Mouse (Mus musculus) ZHBTc4 (cell line): ENCODE results near the gene Mapk8ip2.

ENCODE experiments used
- DNase-seq: peaks from one replicate; pipeline ENCODE4 v3.0.0-alpha.2; 2011; ENCODE audit warnings: low read depth, low spot score

Mapk8ip2 gene

DNA sequence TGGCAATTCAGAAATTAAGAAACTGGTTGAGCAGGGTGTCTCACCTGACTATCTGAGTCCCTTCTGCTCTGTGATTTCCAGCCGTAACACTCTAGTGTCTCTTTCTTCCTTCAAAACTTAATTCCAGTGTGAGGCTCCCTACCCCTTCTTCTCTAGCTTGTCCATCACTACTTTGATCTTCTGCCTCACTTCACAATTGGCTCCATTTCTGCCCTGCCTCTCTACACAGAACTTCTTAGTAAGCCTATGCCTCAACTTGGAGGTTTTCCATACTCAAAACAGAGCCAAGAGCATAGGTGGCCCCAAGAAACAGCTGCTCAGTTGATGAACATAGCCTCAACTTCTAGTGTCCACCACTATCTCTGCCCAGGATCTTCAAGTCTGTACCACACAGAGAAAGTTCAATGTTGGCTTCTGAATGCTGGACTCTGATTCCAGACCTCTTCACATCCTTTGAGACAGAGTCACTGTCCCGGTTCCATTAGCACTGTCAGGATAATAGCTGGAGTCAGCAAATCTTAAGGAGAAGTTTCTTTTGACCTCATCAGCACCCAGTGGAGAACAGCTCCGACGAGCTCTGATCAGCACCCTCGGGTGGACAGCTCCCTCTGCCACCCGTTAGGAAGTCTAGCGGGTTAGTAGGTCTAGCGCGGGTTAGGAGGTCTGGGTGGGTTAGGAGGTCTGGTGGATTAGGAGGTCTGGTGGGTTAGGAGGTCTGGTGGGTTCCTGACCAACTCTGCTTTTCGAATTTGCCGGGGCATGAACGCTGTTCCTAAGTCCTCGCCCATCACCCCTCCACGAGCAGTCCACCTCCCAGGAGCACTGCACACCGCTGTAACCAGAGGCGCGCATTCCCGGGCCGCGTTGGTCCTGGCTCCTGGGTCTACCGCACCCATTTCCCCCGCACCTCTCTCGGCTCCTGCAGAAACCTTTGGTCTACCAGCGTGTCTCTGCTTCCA is 528 bp upstream of the Mapk8ip2 start:
- DNase-seq: peak; percentile 89

DNA sequence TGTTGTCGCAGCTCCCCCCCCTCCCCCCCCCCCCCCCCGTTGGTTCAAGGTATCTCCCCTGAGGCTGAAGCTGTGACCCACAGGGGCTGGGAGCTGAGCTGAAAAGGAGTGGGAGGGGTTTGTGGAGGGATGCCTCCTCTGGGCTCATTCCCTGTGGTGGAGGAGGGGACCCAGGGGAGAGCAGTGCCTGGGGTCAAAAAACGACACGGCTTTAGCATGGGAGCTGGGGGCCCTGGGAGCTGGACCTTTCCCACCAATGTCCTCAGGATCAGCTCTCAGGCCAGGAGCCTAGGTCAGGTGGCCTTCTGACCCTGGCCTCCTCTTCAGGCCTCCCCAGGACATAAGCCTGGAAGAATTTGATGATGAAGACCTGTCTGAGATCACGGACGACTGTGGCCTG is 1.1 kb downstream of the Mapk8ip2 start:
- peak; percentile 30 for DNase-seq

DNA sequence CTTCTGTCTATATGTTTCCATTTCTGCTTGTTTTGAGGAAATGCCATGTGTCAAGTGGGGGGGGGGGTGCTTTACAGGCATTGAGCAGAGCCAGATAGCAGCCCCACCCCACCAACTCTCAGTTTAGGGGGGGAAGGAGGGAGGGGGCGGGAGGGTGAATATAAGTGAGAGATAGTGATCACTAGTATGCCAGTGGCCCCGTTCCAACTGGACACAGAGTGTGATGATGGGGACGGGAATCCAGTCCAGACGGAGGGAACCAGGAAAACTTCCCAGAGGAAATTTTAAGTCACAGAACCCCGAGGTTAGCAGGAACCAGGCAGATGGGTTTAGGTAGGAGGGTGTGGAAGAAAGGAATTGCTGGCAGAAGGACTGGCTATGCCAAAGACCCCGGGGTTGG is 1.9 kb downstream of the Mapk8ip2 start:
- DNase-seq: no peak

DNA sequence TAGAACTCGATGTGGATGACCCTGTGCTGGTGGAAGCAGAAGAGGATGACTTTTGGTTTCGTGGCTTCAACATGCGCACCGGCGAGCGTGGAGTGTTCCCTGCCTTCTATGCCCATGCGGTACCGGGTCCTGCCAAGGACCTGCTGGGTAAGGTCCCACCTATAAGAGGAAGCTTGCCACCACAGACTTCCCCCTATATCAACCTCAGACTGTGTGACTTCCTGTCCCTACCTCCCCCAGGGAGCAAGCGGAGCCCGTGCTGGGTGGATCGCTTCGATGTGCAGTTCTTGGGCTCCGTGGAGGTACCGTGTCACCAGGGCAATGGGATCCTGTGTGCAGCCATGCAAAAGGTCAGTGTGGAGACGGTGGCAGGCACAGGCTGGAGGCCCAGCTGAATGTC is 5.2 kb downstream of the Mapk8ip2 start:
- no peak for DNase-seq

DNA sequence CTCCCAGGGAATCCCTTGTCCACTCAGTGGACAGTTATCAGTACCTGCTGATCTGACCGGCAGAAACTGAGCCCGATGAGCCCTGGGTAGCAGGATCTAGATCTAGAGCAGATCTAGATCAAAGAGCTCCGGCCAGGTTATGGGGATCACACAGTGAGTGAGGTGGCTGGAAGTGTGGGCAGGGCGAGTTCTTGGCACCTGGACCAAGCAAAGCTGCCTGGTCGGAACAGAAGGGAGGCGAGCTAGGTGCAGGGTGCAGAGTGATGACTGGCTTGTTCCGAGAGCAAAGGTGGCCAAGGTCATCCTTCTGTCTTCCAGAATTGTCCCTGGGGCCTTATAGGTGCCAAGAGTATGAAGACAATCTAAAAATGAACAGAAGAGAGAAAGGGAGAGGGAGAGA is 6.1 kb downstream of the Mapk8ip2 start:
- no peak for DNase-seq

DNA sequence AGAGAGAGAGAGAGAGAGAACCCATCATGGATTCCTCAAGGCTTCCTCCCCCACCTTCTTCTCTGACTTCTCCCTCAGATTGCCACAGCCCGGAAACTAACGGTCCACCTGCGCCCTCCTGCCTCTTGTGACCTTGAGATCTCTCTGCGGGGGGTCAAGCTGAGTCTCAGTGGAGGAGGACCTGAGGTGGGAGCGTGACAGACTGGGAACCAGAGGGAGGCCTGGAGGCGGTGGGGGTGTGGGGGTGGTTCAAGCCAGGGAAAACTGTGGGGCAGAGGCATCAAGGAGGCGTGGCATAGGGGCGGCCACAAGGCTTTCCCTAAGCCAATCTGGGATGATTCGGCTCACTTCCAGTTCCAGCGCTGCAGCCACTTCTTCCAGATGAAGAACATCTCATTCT is 6.6 kb downstream of the Mapk8ip2 start:
- peak; percentile 74 for DNase-seq

DNA sequence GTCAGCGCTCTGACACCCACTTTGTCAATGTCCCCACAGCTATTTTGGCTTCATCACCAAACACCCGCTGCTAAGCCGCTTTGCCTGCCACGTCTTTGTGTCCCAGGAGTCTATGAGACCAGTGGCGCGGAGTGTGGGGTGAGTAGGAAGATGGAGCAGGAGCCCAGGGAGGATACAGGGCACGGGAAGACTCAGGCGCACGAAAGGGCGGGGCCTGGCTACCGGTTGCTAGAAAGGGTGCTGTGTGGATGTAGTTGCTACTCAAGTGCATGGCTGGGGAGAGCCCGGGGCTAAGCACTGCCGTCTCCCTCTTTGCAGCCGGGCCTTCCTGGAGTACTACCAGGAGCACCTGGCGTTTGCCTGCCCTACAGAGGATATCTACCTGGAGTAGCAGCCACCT is 7.6 kb downstream of the Mapk8ip2 start:
- no peak for DNase-seq

DNA sequence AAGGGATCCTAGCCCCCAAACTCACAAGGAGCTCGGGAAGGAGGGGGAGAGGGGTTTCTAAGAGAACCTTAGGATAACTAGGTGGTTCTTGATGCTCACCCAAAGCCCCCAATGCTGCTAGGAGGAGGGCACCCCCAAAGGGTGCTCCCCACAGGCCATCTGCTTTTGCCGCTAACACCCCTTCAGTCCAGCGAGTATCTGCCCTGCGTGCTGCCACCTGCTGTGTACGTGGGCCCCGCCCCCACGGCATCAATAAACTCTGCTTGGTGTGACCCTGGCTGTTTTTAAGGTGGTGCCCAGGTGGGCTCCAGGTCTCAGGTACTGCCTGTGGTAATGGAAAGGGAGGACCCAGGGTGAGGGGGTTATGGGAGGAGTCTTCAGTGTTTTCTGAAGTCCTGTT is 8.5 kb downstream of the Mapk8ip2 start:
- DNase-seq: no peak

DNA sequence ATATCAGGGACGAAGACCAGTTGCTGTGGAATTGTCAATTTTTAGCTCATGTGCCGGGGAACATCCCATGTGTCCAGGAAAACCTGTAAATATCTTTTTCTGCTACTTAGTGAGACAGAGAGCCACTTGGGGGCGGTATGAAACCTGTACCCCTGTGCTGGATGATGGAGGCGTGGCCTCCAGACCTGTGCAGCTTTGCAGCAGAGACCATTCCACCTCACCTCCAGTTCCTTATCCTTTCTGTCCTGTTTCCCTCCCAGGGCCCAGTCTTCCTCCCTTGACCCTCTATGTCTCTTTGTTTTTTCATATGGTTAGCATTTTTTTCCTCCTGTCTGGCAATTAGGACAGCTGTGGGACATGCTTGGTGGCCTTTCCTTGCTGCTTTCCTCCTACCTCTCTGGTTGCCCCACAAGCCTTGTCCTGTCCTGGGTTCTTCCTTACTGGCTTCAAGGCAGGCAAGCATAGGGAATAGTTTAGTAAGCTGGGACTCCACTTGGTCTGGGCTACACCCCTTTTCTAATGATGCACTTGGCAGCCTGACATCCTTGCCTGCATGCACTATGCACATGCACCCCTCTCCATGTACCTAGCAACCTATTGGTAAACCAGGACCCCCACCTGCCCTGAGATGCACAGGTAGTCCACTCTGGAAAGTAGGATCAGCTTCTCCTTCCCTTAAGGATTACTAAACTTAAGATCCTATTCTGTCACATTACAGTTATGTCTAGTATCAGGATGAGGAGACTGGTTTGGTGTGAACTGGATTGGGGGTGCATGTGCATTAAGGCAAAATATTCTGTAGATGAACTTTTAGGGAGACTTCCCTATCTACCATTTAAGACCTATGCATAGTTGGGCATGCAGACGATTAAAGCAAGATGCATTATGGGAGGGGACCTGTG is 9.9 kb downstream of the Mapk8ip2 start:
- DNase-seq: peak; percentile 58

DNA sequence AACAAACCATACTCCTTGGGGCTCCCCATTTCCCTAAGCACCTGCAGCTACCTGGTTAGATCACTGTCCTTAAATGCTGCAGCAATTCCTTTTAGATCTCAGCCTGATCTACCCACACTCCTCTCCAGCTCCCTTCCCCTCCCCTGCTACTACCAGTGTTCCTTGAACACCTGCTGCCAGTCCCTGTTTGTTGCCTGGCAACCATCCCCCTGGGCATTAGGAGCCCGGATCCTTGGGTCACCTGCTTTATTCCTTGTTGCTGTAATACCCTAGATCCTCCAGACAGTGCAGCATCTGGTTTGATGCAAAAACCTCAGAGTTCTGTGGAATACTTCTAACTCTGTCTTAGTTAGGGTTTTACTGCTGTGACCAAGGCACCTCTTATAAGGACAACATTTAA is 11.3 kb downstream of the Mapk8ip2 start:
- DNase-seq: peak; percentile 66

DNA sequence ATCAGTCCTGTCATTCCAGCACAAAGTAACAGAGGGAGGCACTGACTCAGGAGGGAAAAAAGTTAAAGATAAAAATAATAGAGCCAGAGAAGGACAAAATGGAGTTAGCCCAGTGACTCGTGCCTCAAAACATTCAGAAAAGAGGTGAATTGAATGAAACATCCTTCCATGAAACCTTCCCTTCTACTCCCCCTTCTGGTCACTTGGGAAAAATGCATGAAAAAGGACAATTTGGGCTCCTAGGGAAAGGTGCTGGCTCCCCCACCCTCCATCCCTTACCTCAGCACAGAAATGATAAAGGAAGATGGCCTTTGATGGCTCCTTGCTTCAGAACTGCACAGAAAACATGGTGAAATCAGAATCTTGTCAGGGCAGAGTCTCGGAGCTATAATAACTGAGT is 14.9 kb downstream of the Mapk8ip2 start:
- DNase-seq: peak; percentile 68

DNA sequence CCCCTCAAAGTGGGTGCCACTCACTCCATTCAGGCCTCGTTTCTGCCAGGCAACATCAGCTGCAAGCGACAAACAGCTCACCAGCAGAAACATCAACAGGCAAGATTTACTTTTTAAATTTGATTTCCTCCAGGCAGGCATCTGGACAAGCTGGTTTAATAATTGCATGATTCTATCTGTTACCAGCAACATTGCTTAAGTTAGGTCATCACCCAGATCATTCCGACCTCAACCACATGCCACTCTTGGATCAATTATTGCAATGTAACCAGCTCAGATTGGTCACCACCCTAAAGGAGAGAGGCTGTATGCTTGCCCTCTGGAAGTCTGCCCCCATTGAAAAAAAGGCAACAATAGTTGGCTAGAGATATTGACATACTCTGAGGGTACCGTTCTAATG is 17.8 kb downstream of the Mapk8ip2 start:
- no peak for DNase-seq

DNA sequence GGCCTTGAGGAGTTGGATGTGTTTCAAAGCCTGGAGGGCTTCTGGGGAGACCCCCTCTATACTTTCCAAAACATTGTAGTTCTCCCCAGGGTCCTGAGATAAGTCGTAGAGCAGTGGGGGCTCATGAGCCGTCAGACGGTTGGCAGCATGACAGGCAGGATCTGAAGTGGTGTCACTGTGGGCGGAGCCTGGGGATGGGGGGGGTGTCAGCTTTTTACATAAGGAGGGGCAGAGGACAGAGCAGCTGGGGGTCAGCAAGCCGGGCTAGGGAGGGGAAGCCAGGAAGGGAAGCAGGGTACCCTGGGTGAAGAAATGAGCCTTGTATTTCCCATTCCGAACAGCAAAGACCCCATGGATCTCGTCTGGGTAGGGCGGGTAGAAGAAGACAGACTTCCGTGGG is 19.7 kb downstream of the Mapk8ip2 start:
- DNase-seq: no peak

DNA sequence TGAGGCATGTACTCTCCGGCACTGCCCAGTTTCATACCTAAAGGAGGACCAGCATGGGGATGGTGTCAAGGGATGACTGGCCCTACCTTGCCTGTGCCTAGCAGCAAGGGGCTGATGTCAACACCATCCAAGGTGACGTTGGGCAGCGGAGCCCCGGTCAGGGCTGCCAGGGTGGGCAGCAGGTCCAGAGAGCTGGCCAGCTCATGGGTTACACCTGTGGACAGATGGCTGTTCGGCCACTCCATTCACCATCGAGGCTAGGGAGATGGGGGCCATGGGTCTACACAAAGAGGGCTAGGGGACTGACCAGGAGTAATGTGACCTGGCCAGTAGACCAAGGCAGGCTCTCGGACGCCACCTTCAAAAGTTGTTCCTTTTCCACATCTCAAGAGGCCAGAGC is 20.2 kb downstream of the Mapk8ip2 start:
- no peak for DNase-seq

DNA sequence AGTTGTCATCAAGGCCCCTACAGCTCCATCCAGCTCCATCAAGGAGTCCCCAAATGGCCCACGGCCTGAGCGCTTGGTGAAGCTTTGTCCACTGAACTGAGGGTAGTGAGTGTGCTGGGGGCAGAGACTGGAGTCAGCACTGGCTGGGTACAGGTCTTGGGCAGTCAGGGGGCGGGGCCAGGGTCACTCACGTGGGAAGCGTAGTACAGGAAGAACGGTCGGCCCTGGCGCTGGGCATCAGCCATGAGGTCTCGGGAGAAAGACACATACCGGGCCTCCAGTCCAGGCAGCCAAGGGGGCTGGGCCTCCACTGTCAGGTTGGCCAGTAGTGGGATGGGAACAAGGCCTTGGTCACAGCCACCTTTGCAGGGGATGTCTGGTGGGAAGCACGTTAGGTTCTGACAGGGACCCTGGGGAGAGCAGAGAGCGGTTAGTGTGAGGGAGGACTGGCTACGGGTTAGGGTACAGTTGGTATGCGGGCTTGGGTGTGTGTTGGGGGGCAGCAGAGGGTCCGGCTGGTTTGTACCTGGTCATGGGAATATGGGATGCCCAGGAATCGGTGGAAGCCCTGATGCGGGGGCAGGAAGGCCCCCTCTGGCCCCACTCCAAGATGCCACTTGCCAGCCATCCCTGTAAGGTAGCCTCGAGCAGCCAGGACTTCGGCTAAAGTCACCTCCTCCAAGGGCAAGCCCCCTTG is 21.0 kb downstream of the Mapk8ip2 start:
- no peak for DNase-seq

DNA sequence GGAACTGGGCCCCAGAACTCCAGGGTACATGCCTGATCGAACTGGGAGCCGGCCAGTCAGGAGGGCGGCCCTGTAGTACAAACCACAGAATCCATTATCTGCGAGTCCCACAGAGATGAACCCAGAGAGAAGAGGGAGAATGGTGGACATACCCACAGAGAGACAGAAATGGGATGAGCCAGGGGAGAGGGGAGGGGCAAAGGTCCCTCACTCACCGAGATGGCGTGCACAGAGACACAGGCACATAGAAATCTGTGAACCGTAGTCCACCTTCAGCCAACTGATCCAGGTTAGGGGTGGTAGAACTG is 21.5 kb downstream of the Mapk8ip2 start:
- DNase-seq: no peak

DNA sequence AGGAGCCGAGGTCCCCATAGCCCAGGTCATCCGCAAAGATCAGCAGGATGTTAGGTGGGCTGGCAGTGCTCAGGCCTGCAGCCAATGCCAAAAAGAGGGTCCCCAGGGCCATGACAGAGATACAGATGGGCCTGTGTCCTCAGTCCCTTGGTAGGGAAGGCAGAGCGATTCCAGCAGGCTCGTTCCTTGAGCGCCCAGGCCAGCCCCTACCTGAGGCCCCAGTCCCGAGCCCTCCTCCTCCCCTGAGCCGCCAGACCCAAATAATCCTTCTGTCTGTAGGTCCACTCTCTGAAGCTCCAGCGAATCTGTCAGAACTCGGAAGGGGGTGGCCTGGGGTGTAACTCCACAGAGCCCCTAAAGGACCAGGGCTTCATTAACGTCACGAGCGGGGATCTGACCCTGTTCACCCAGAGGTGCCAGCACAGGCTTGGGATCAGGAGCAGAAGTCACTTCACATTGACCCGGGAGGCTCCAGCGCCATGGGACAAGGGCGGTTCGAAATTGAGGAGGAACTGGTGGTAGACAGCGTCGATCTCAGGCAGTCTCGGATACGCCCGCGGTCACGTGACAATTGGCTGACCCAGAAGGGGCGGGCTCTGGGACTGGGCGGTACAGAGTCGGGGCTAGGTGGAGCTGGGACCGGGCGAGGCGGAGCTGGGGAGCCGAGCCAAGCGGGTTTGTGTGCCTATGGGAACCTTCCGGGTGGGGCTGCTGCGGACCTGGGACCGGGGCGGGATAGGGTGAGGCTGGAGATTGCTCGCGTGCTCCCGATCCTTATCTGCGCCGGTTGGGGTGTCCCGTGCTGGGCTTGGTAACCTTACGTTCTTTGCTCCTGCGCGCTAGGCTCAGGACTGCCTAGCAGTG is 22.1 kb downstream of the Mapk8ip2 start:
- DNase-seq: peak; percentile 97

DNA sequence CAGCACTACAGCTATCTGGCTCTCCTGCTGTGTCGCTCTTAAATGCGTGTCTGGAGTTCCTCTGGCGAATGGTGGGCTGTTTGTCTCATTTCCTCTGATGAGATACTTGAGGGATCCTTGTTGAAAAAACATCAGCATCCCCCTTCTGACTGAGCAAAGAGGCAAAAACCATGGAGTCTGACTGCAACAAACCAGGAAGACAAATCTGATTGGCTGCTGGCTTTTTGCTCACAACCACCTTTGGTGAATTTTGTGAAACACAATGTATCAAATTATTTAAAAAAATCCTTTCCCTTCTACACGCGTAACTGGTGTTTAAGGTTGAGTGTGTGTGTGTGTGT is 22.7 kb downstream of the Mapk8ip2 start:
- no peak for DNase-seq

DNA sequence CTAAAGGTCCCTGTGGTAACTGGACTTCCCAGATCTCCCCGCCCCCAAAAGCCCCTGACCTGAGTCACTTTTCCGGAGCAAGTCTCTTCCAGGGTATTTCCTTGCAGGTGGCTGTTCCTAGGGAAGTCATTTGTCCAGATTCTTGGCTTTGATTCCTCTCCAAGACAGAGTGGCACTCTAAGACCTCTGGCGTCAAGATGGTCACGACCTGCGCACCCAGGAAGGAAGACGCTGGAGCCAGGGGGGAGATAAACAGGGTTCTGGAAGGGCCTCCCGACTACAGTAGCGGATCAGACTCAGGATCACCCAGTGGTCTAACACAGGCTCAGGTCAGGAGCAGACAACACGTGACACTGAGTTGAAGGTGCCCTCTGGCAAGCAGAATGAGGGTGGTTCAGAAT is 23.4 kb downstream of the Mapk8ip2 start, which contains the start of gene Arsa:
Arsa (minus strand) TSS at position 335 of the 401 bp plus-strand sequence.
- no peak for DNase-seq

DNA sequence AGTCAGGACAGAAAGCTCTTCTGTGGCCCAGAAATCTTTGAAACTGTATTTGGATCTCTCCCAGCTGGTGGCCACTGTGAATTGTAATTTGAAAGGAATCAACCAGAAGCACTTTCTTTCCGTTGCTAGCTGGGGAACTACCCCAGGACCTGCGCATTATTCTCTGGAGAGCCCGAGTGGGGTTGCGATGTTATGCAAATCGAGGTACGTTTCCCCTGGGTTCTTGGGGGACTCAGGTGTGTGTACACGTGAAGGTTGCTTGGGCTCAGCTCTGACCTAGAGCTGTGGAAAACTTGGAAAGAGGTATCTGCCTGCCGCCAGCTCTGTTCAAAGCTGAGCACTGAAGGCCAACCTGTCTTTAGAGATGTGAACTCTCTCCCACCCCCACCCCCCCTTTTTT is 24.1 kb downstream of the Mapk8ip2 start:
- DNase-seq: no peak

DNA sequence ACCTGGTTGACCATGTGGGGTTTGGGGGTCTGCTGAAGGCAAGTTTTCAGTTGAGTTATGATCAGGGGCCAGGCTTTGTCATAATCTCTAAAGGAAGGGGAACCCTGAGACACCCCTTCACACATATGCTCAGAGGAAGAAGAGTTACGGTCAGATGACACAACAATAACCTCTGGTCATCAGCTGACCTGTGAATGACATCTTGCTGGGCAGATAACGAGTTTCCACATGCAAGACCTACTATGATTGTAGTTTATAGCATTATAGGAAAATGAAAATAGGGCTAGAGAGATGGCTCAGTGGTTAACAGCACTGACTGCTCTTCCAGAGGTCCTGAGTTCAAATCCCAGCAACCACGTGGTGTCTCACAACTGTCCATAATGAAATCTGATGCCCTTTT is 24.9 kb downstream of the Mapk8ip2 start:
- DNase-seq: no peak
